Mouse (Mus musculus): ENCODE data around the gene Rpl37a.

Gene Rpl37a

DNA sequence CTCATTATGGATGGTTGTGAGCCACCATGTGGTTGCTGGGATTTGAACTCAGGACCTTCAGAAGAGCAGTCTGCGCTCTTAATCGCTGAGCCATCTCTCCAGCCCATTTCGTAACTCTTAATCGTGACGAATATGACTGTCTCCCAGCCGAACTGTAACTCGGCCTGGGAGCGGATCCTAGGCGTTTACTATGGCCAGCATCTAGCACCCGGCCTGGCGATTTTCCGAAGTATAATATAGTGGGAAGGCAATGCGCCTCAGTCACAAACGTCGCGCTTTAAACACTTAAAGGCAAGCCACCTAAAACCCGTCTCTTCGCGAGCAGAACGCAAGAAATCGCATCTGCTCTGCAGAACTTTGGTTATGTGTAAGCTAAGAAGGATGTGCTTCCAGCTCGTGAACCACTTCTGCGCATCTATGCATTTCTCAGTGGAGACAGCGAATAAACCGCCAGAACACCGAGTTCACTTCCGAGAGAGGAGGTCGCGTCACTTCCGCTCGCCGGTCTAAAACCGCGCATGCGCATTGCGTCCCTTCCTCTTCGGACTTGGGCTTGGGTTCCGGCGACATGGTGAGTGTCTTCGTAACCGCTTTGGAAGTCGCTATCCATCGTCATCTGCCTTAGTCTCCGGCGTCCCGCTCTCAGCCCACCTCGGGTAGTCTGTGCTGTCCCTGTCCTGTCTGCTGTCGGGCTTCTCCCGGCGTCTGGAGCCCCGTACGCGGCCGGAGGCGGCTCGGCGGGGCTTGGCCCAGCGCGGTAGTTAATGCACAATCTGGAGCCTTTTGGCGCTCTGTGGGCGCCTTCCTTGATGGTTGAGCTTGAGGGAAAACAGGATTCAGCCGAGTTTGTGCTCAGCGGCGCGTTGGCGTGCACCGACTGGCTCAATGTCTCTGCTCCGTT, at the start of gene Rpl37a:
Gene Rpl37a (plus strand): TSS at position 538 of the 901 bp plus-strand sequence.
- peak; percentile 97 for DNase-seq

DNA sequence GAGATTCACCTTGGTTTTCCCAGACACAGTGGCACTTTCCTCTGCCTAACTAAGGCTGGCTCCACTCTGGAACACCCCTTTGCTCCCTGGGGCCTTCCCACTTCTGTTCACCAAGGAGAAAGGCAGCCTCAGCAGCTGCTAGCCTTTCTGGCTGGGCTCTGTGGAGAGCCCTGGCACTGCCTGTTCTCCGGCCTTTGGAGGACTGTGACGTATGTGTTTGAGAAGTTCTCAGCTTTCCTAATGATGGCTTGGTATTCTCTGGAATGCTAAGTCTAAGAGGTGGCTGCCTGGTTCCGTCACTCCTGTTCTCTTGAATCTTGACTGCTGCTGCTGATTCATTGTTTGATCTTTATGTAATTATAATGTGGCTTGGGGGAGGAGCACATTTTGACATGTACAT, 38.0 kb upstream of the Rpl37a start:
- DNase-seq: peak; percentile 59

DNA sequence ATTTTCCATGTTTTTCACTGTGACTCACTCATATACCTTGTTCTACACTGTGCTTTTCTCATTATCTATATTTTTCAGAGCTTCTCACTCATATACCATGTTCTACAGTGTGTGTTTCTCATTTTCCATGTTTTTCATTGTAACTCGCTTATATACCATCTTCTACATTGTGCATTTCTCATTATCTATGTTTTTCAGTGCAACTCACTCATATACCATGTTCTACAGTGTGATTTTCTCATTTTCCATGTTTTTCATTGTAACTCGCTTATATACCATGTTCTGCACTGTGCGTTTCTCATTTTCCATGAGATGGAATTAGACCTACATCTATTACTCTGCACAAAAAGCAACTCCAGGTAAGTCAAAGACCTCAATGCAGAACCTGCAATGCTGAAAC, 14.8 kb upstream of the Rpl37a start:
- DNase-seq: no peak

- DNase-seq: peak; percentile 64
These were observed 12.4 kb upstream of the Rpl37a start for GRCm38 (mm10) chr1:72698651-72699050.

- DNase-seq: no peak
These were observed 10.6 kb upstream of the Rpl37a start, which contains the start of gene Ankar for GRCm38 (mm10) chr1:72700479-72700878. Ankar (minus strand) TSS chr1:72700579.

- no peak for DNase-seq
These were observed 3.6 kb upstream of the Rpl37a start for GRCm38 (mm10) chr1:72707525-72707924.

- no peak for DNase-seq
These were observed 594 bp downstream of the Rpl37a start for GRCm38 (mm10) chr1:72711684-72712083.

- DNase-seq: no peak
These were observed 3.5 kb downstream of the Rpl37a start for GRCm38 (mm10) chr1:72714547-72714946.

DNA sequence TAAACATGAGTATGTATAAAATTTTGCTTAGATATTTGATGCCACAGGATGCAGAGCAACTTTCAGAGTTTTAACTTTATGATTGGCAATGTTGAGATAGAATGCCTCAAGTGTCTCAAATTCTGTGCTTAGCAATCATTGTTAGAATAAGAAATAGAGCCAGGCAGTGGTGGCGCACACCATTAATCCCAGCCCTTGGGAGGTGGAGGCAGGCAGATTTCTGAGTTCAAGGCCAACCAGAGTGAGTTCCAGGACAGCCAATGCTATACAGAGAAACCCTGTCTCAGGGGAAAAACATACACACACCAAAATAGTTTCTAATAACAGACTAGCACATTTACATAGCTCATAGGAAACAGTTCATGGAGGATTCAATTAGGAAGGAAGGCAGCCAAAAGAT, 4.0 kb downstream of the Rpl37a start:
- no peak for DNase-seq

DNA sequence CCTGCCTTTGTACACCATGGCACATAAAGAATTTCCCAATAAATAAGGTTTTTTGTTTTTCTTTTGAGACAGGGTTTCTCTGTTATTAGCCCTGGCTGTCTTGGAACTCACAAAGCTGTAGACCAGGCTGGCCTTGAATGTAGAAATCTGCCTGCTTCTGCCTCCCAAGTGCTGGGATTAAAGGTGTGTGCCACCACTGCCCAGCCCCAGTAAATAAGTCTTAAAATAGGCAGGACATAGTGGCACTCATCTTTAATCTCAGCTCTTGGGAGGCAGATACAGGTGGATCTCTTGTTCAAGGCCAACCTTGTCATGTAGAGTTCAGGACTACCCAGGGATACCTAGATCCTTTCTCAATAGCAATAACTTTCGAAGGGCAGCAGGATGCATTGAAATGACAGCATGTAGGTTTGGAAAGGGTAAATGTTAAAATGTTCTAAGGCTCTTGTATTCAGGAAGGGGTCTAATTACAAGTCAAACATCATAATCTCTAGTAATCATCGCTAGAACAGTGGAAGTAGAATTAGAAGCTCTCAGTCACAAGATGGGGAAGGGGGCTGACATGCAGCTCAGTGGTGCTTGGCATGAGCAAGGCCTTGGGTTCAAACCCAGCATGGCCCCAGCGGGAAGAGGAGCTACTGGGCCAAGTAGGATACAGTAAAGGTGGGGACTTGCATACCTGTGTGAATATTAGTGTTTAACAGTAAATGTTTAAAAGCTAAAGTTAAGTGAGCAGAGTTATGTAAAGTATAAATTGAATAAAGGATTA, 4.7 kb downstream of the Rpl37a start:
- no peak for DNase-seq

- DNase-seq: no peak
These were observed 5.3 kb downstream of the Rpl37a start for GRCm38 (mm10) chr1:72716421-72716820.

- DNase-seq: peak; percentile 86
These were observed 5.8 kb downstream of the Rpl37a start for GRCm38 (mm10) chr1:72716926-72717325.

- DNase-seq: no peak
These were observed 6.5 kb downstream of the Rpl37a start for GRCm38 (mm10) chr1:72717540-72717939.

GRCm38 (mm10) chr1:72718846-72719245, 7.8 kb downstream of the Rpl37a start:
- peak; percentile 64 for DNase-seq

DNA sequence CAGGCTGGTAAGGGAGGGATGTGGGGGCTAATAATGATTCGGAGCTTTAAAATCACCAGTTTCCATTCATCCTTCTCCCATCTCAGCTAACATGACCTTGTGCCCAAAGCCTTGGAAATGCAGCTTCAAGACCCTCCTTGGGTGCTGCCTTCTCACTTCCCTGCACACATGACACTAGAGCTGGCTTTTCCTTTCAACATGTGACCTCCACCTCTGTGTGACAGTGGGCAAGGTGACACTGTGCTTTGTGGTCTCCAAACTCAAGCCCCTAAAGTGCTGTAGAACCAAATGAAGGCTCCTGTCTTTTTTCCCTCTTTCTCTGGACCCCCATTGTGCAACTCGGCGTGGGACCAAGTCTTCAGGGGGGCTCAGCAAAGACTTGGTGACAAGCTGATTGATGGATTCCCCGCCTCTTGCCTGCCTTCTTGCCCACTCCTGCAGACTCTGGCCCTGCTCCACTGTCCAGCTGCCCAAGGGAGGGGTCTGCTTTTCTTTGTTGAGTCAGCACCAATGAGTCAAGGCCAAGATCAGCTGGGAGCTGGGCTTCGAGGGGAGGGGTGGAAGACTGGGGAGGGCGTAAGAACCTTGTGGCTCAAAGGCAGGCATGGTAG, 9.1 kb downstream of the Rpl37a start:
- DNase-seq: peak; percentile 42

DNA sequence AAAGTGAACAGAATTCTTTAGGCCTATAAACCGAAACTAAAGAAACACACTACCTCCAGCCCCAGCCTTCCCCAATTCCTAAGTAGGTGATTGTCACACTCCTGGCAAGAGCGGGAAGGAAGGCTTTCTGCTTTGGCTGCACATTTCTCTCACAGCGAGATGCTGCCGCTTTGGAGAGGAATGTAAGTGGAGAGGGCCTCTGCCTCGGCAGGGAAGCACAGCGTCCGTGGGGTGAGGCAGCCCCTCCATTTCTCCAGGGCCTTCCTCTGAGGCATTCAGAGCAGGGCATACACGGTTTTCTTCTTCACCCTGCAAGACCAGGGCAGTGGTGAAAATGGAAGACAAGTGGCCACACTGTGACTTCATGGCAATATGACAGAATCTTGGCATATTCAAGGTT, 11.6 kb downstream of the Rpl37a start:
- DNase-seq: no peak

GRCm38 (mm10) chr1:72724354-72724753, 13.3 kb downstream of the Rpl37a start:
- DNase-seq: no peak

DNA sequence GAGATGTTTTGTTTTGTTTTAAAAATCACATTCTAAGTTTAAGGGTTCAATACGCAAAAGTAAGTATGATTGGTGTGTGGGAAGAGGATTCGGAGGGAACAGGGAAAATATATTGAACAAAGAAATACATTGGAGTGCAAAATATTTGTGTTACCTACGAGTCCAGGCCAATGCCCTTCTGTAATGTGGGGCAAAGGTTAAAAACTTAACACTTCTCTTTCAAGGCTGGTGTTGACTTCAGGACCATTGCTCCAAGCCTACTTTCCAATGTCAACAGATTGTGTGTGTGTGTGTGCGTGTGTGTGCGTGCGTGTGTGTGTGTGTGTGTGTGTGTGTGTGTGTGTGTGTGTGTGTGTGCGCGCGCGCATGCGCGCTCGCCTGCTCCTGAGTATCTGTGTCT, 14.9 kb downstream of the Rpl37a start:
- DNase-seq: no peak

DNA sequence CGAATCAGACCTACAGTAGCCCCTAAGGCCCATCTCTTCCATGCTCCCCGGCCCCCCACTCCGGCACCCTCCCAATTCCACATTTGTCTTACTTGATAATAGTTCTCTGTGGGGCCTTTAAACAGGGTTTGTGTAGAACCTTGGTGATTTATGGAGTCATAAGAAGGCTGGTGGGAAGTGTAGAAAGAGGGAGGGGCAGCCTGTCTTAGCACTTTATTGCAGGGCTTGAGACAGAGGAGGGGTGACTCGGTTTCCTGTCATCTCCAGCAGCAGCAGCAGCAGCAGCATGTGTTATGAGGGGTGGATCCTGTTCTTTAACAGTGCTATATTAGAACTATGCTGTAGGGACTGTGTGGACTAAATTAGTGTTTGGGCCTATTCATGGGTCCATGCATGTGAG, 17.7 kb downstream of the Rpl37a start:
- no peak for DNase-seq

- no peak for DNase-seq
These were observed 19.0 kb downstream of the Rpl37a start for GRCm38 (mm10) chr1:72730126-72730525.

DNA sequence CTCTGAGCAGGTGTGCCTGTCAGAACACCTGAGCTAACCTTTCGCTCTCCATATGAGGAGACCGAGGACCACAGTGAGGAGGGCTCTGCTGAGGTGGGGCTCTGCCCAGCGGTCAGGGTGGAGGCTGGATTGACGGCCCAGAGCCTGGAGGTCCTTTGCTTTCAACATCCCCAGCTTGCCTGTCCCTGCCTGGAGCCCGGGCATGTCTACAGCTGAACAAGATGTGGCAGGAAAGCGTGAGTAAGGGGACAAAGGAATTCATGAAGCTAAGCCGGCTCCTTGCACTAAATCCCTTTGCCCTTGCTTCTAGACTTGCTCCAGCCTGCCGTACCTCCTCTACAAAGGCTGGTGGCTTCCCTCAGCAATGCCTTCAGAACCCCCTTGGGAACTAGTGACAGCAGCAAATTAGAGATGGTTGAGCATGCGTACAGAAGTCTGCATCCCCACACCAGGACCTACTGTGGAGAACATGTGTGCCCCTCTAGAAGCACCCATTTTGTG, 22.2 kb downstream of the Rpl37a start:
- no peak for DNase-seq

GRCm38 (mm10) chr1:72736397-72737125, 25.5 kb downstream of the Rpl37a start:
- DNase-seq: peak; percentile 49

Measured in lung, postnatal 10 days (tissue).